Mouse (Mus musculus): ENCODE results near the gene Btbd7. TPM values are rescaled to one million over a fixed set of nuclear protein-coding genes. Genes with fewer than 3 reads are reported as not detected.

Btbd7 gene
- polyA plus RNA-seq, 1 experiment: 8.8 TPM

GRCm38 (mm10) chr12:102758936-102759335 is 119.3 kb downstream of the Btbd7 start:
- H3K27ac ChIP-seq (replicated peaks; ENCODE audit: low read depth, low read length): peak overlapping the region; percentile 80
- peaks cover 6% of the 10 kb centered on the region; the same call in 1 of the 2 replicates for H3K4me1 ChIP-seq (ENCODE audit: control insufficient read depth, insufficient read depth, insufficient read length, low read length)
- H3K4me3 ChIP-seq (ENCODE audit: insufficient read depth, low read depth, low read length): peak overlapping the region; percentile 98

- Histone ChIP-seq H3K4me1 (ENCODE audit: control insufficient read depth, insufficient read depth, insufficient read length, low read length) (peaks cover 6% of the 10 kb centered on the region; the same call in 1 of the 2 replicates), H3K4me3 (ENCODE audit: insufficient read depth, low read depth, low read length) (peak within 1 kb of the TSS; percentile 98), H3K27ac (replicated peaks; ENCODE audit: low read depth, low read length) (peak within 1 kb of the TSS; percentile 86)
Measured at GRCm38 (mm10) chr12:102758403-102758756, 119.9 kb downstream of the Btbd7 start, which contains the start of gene Gm20604. Gm20604 (minus strand) TSS chr12:102758672.

- H3K27ac ChIP-seq (replicated peaks; ENCODE audit: low read depth, low read length): peak within 1 kb of the TSS; percentile 86
- peak within 1 kb of the TSS; percentile 98 for H3K4me3 ChIP-seq (ENCODE audit: insufficient read depth, low read depth, low read length)
- peaks cover 6% of the 10 kb centered on the region; the same call in 1 of the 2 replicates for H3K4me1 ChIP-seq (ENCODE audit: control insufficient read depth, insufficient read depth, insufficient read length, low read length)
Measured at GRCm38 (mm10) chr12:102757689-102758402, 120.4 kb downstream of the Btbd7 start, which contains the start of the genes Gm28051, Gon7 and Ubr7. Gm28051 (minus strand) TSS chr12:102757765. Gon7 (minus strand) TSS chr12:102757803. Ubr7 (plus strand) TSS chr12:102757967.

- Histone ChIP-seq H3K4me1 (ENCODE audit: control insufficient read depth, insufficient read depth, insufficient read length, low read length) (peaks cover 6% of the 10 kb centered on the region; the same call in 1 of the 2 replicates), H3K4me3 (ENCODE audit: insufficient read depth, low read depth, low read length) (peak overlapping the region; percentile 96), H3K27ac (replicated peaks; ENCODE audit: low read depth, low read length) (peak overlapping the region; percentile 86)
Measured at GRCm38 (mm10) chr12:102757055-102757688, 121.1 kb downstream of the Btbd7 start.

DNA sequence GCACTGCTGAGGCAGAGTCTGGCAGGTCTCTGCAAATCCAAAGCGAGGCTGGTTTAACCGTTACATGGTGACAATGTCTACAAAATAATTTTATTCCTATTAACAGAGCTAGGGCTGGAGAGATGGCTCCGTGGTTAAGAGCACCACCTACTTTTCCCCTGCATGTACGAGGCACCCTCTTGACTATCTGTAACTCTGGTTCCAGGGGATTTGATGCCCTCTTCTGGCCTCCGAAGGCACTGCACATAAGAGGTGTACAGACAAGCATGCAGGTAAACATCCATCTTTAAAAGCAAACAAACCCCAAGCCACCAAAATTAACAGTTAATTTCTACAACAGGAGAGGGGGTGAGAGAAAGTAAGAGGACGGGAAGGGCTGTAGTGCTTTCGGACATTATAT is 122.0 kb downstream of the Btbd7 start:
- Histone ChIP-seq H3K27ac (replicated peaks; ENCODE audit: low read depth, low read length) (no peak overlapping the region), H3K4me3 (ENCODE audit: insufficient read depth, low read depth, low read length) (peak overlapping the region; percentile 96; the same call in 1 of the 2 replicates), H3K4me1 (ENCODE audit: control insufficient read depth, insufficient read depth, insufficient read length, low read length) (peaks cover 6% of the 10 kb centered on the region; the same call in 1 of the 2 replicates)

GRCm38 (mm10) chr12:102748256-102748655 is 130.0 kb downstream of the Btbd7 start:
- no peak overlapping the region for H3K27ac ChIP-seq (replicated peaks; ENCODE audit: low read depth, low read length)
- H3K4me3 ChIP-seq (ENCODE audit: insufficient read depth, low read depth, low read length): no peak overlapping the region
- H3K4me1 ChIP-seq (ENCODE audit: control insufficient read depth, insufficient read depth, insufficient read length, low read length): peaks cover 3% of the 10 kb centered on the region; the same call in 1 of the 2 replicates

DNA sequence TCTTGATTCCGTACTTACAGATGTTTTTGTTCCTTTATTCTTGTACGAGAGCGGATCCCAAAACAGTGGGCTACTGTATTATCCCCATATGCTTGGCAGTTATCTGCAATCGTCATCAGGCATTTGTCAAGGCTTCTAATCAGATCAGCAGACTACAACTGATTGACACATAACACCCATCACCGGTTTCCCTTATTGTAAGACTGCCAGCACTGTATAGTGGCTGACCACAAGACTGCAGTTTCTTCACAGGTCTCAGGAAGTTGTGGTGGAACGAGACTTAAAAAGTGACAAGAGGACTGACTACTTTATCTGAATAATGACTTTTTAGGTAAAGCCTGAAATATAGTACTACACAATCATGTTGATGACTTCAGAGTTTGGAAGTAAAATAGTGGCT is 133.4 kb downstream of the Btbd7 start:
- H3K27ac ChIP-seq (replicated peaks; ENCODE audit: low read depth, low read length): no peak overlapping the region
- H3K4me3 ChIP-seq (ENCODE audit: insufficient read depth, low read depth, low read length): peak overlapping the region; percentile 29; the same call in 1 of the 2 replicates
- peaks cover 7% of the 10 kb centered on the region; the same call in 1 of the 2 replicates for H3K4me1 ChIP-seq (ENCODE audit: control insufficient read depth, insufficient read depth, insufficient read length, low read length)

DNA sequence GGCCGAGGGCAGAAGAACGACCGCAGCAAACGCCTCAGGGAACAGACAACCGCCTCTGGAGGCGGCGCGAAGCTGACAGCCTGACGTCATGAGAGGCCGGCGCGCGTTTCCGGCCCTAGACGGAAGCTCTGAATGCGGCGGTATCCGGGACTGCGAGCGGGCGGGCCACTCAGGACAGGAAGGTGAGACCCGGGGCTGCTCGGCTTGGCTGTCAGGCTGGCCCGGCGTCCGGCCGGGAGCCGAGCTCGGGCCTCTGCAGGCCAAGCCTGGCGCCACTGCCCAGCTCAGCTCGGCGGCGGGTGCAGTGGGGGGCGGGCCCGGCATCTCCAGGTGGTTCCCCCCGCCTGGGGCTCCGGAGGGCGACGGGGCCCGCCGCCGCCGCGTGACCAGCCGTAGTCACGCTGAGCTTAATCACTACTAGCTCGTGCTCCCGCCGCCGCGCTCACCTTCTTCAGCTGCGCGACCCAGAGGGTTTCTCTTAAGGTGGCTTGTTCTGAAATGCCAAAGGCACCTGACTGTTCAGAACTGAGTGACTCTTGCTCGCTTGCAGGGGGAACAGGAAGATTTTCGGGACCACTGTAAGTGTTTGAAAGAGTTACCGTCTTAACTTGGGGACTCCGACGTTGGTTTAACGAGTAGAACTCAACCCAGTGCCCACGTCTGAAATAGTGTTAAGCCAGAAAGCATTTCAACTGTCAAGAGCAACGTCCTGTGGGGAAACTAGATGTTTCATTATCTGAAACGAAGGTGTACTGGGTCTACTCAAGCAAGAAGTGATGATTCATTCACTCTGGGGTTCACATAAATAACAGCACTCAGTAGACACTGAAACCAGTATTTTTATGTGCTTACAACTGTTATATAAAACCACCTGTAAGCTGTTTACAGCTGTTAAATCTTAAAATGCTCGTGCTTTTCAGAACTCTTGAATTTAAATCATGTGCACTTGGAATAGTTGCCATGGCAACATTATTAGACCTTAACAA is 134.4 kb downstream of the Btbd7 start, which contains the start of the genes Moap1 and Tmem251:
Moap1 (minus strand) TSS at position 73 of the 986 bp plus-strand sequence.
Tmem251 (plus strand) TSS at position 174 of the 986 bp plus-strand sequence.
- Histone ChIP-seq H3K4me1 (ENCODE audit: control insufficient read depth, insufficient read depth, insufficient read length, low read length) (peaks cover 7% of the 10 kb centered on the region; the same call in 1 of the 2 replicates), H3K4me3 (ENCODE audit: insufficient read depth, low read depth, low read length) (peak within 1 kb of the TSS; percentile 93), H3K27ac (replicated peaks; ENCODE audit: low read depth, low read length) (peak within 1 kb of the TSS; percentile 85)

DNA sequence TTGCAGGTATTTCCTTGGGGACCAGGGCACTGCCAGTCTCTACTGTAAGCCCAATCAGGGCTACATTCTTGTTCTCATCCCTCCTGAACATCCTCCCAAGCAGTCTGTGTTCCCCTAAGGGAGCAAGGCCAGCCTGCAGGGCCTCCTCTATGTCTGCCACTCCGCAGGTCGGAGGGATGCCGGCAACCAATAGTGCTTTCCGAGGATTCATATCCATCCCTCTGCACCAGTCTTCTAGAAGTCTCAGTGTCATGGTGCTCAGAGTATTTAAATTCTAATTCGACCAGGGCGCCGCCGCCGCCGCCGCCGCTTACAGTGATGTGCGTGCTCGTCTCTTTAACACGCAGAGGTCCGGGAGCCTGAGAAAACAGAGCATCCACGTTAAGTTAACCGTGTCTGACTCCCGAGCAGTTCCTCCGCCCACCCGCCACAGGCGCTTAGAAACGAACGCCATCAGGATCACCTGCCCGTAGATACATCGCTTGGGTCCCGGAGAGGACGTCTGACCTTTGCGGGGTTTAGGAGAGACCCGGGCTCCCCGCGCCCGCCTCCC is 135.2 kb downstream of the Btbd7 start:
- peaks cover 7% of the 10 kb centered on the region; the same call in 1 of the 2 replicates for H3K4me1 ChIP-seq (ENCODE audit: control insufficient read depth, insufficient read depth, insufficient read length, low read length)
- peak overlapping the region; percentile 85 for H3K27ac ChIP-seq (replicated peaks; ENCODE audit: low read depth, low read length)
- H3K4me3 ChIP-seq (ENCODE audit: insufficient read depth, low read depth, low read length): peak overlapping the region; percentile 93

DNA sequence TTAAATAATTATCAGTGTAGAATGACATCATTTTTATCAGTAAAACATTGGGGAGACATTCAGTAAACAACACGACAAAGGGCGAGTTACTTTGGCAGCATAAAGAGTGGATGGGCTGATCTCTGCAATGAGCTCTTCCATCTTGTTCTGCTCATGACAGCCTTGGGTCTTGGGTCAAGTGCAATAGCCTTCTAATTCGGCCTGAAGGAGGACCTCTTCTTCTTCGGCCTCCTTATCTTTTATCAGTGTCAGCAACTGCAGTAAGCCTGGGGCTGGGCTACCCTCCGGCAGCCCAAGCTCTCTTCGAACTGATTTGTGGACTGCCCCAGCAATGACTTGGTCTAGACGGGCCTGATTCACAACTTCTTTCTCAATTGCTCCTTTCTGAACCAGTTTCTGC is 136.2 kb downstream of the Btbd7 start:
- H3K27ac ChIP-seq (replicated peaks; ENCODE audit: low read depth, low read length): no peak overlapping the region
- no peak overlapping the region for H3K4me3 ChIP-seq (ENCODE audit: insufficient read depth, low read depth, low read length)
- H3K4me1 ChIP-seq (ENCODE audit: control insufficient read depth, insufficient read depth, insufficient read length, low read length): peaks cover 7% of the 10 kb centered on the region; the same call in 1 of the 2 replicates

GRCm38 (mm10) chr12:102740285-102740684 is 138.0 kb downstream of the Btbd7 start:
- Histone ChIP-seq H3K4me1 (ENCODE audit: control insufficient read depth, insufficient read depth, insufficient read length, low read length) (peaks cover 7% of the 10 kb centered on the region; the same call in 1 of the 2 replicates), H3K4me3 (ENCODE audit: insufficient read depth, low read depth, low read length) (no peak overlapping the region), H3K27ac (replicated peaks; ENCODE audit: low read depth, low read length) (no peak overlapping the region)

- no peak overlapping the region for H3K4me3 ChIP-seq (ENCODE audit: insufficient read depth, low read depth, low read length)
- peaks cover 4% of the 10 kb centered on the region; the same call in 1 of the 2 replicates for H3K4me1 ChIP-seq (ENCODE audit: control insufficient read depth, insufficient read depth, insufficient read length, low read length)
- no peak overlapping the region for H3K27ac ChIP-seq (replicated peaks; ENCODE audit: low read depth, low read length)
Measured at GRCm38 (mm10) chr12:102739096-102739495, 139.2 kb downstream of the Btbd7 start.

DNA sequence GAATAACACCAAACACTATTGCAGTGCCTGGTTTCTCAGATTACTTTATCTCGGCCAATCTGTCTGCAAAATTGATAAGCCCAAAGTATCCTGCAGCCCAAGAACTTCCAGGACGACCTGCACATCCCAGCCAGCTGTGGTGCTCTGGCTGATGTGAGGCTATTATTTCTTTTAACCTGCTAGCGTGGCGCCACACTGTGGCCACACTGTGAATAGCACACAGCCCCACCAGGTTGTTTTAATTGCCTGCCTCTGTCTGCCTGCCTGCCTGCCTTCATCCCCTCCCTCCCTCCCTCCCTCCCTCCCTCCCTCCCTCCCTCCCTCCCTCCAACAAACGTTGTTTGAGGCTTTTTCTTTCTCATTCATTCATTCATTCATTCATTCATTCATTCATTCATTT is 144.9 kb downstream of the Btbd7 start:
- H3K27ac ChIP-seq (replicated peaks; ENCODE audit: low read depth, low read length): no peak overlapping the region
- peaks cover 7% of the 10 kb centered on the region for H3K4me1 ChIP-seq (ENCODE audit: control insufficient read depth, insufficient read depth, insufficient read length, low read length)

More for the DNA sequence above, 144.9 kb downstream of the Btbd7 start:
- no peak overlapping the region for H3K4me3 ChIP-seq (ENCODE audit: insufficient read depth, low read depth, low read length)

All from brown adipose tissue, adult 24 weeks (tissue).